Mouse (Mus musculus) forebrain, embryonic 14.5 days (tissue): ENCODE data around the gene Pgd. TPM values are rescaled to one million over a fixed set of nuclear protein-coding genes. Genes with fewer than 3 reads are reported as not detected.
"Not testable (repeated sequence)": the region's sequence is repeated elsewhere in the genome, so short reads cannot be mapped to it uniquely, and the experiment has no call there.

Experiments used
- ATAC-seq: fragments of 200-750 bp; cut with Nextera tagmentation; 2 replicates; pipeline ENCODE4 v1.8.0; 2017; ENCODE audit warnings: mild to moderate bottlenecking, moderate library complexity
- DNase-seq: peaks from one replicate; pipeline ENCODE4 v3.0.0-alpha.2; 2015; ENCODE audit warnings: low spot score
- H3K27ac ChIP-seq: fragments of 300-500 bp; sonication (generic); 2 replicates; pipeline ENCODE4 v1.5.1; 2014; ENCODE audit warnings: low read depth, mild to moderate bottlenecking, control low read depth, low read length, moderate library complexity
- H3K27me3 ChIP-seq: fragments of 300-500 bp; sonication (generic); replicated peaks from 2 replicates; pipeline ENCODE4 v1.6.1; 2014; ENCODE audit warnings: low read length, control low read depth, mixed read lengths; ENCODE audit not compliant: control insufficient read depth, insufficient read depth
- H3K36me3 ChIP-seq: fragments of 300-500 bp; sonication (generic); 2 replicates; pipeline ENCODE4 v1.6.1; 2014; ENCODE audit warnings: low read length, control low read depth; ENCODE audit not compliant: control insufficient read depth, insufficient read depth
- H3K4me1 ChIP-seq: fragments of 300-500 bp; sonication (generic); 2 replicates; pipeline ENCODE4 v1.6.1; 2014; ENCODE audit warnings: antibody characterized with exemption, low read length, control low read depth; ENCODE audit not compliant: control insufficient read depth, insufficient read depth
- H3K4me2 ChIP-seq: fragments of 300-500 bp; sonication (generic); 2 replicates; pipeline ENCODE4 v1.6.1; 2014; ENCODE audit warnings: mild to moderate bottlenecking, control low read depth, low read length
- H3K4me3 ChIP-seq: fragments of 300-500 bp; sonication (generic); 2 replicates; pipeline ENCODE4 v1.5.1; 2014; ENCODE audit warnings: low read depth, low read length, control low read depth
- H3K9ac ChIP-seq: fragments of 300-500 bp; sonication (generic); 2 replicates; pipeline ENCODE4 v1.6.1; 2014; ENCODE audit warnings: mild to moderate bottlenecking, low read length, control low read depth, moderate library complexity
- H3K9me3 ChIP-seq: fragments of 300-500 bp; sonication (generic); replicated peaks from 2 replicates; pipeline ENCODE4 v1.6.1; 2016; ENCODE audit warnings: low read length, control low read depth, mixed read lengths; ENCODE audit not compliant: control insufficient read depth
- WGBS: fragments of 180-500 bp; shearing (Covaris S2); extraction: QIAGEN DNeasy Blood & Tissue Kit; methylation state at CpG from one replicate; pipeline ENCODE4 v1.1.7; 2014; 5-methylcytosine and 5-hydroxymethylcytosine counted together
- polyA plus RNA-seq: library from polyadenylated mRNA; unstranded; fragments of >200 nt; fragmentation: Nextera tagmentation; extraction: Ambion mirVana; gene quantifications from 2 replicates; pipeline ENCODE4 v1.2.1, GENCODE M21; 2014

The Pgd gene
- polyA plus RNA-seq, 1 experiment from 2014 or later = 48.1 TPM

DNA sequence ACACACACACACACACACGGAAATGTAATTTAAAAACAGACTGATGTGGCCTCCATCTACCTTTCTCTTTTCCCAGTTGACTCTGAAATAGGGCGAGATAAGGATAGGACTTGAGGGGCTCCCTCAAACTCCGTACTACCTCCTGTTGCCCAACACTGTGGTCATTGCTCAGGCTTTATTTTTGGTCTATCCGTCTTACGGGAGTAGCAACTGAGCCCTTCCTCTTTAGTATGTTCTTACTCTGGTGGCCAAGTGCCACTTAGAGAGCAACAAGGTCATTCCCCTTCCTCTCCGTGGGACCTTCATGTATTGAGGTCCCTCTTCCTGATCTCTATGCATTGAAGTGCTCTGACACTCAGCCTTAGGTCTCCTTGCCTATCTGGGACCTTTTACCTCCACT is 7.1 kb upstream of the Pgd start:
- H3K36me3 ChIP-seq = peaks cover 31% of the 10 kb centered on the region
- no peak for ATAC-seq
- no peak overlapping the region for H3K27ac ChIP-seq
- no peak overlapping the region for H3K4me2 ChIP-seq
- WGBS = 91% methylated on average over 6 of the region's 6 CpGs
- H3K4me1 ChIP-seq = no peaks in the 10 kb centered on the region
- H3K27me3 ChIP-seq = no peaks in the 10 kb centered on the region
- H3K9me3 ChIP-seq = no peaks in the 10 kb centered on the region
- H3K4me3 ChIP-seq = no peak overlapping the region
- DNase-seq = no peak
- no peak overlapping the region for H3K9ac ChIP-seq

DNA sequence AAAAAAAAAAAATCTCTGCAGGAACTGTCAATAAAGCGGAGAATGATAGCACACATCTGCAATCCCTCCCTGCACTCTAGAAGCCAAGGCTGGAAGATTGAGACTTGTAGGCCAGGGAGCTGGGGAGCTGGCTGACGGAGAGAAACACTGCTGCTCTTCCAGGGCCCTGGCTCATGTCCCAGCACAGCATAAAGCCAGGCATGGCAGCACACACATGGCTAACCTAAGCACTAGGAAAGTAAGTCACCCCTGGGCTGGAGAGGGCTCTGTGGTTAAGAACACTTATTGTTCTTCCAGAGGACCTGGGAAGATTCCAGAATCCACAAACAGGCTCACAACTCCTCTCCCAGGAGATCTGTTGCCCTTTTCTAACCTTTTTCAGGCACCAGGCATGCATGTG is 6.1 kb upstream of the Pgd start:
- H3K9me3 ChIP-seq = no peaks in the 10 kb centered on the region
- H3K4me3 ChIP-seq = no peak overlapping the region
- no peak overlapping the region for H3K9ac ChIP-seq
- 64% methylated on average over 2 of the region's 2 CpGs for WGBS
- H3K27me3 ChIP-seq = no peaks in the 10 kb centered on the region
- peak overlapping the region; percentile 44; the same call in 1 of the 2 replicates for H3K27ac ChIP-seq
- DNase-seq = peak; percentile 37
- H3K4me1 ChIP-seq = no peaks in the 10 kb centered on the region
- H3K36me3 ChIP-seq = peaks cover 23% of the 10 kb centered on the region
- ATAC-seq = no peak
- H3K4me2 ChIP-seq = no peak overlapping the region

DNA sequence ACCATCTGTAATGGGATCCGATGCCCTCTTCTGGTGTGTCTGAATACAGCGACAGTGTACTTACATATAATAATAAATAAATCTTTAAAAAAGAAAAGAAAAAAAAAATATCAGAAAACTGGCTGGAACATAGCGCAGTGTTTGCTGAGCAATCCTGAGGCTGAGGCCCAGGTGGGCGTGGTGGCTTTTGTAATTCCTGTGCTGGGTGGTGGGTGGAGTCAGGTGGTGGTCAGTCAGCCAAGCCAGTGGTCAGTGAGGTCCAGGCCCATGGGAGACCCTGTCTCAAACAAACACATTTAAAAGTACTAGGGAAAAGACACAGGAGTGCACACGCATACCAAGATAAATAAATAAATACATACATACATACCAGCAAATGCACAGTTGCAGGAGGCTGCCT is 5.5 kb upstream of the Pgd start:
- H3K36me3 ChIP-seq = peaks cover 19% of the 10 kb centered on the region
- 91% methylated on average over 5 of the region's 5 CpGs for WGBS
- H3K4me3 ChIP-seq = no peak overlapping the region
- DNase-seq (no peak), ATAC-seq (no peak)
- H3K27ac ChIP-seq = peak overlapping the region; percentile 44; the same call in 1 of the 2 replicates
- no peaks in the 10 kb centered on the region for H3K9me3 ChIP-seq
- H3K4me1 ChIP-seq = no peaks in the 10 kb centered on the region
- no peaks in the 10 kb centered on the region for H3K27me3 ChIP-seq
- H3K4me2 ChIP-seq = no peak overlapping the region
- H3K9ac ChIP-seq = no peak overlapping the region

DNA sequence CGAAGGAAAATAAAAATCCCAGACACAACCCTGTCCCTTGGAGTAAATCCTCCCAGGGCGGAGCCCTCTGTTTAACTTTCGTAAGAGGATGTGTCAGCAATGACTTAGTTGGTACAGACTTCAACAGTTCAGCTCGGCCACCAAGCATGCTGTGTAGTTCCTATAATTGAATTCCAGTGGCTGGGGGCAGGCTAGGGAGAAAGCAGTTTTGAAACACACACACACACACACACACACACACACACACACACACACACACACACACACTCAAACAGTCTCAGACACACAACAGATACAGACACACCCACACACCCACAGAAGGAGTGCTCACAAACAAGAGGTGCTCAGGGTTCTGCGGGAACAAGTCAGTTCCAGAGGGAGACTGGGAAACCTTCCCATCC is 5.0 kb upstream of the Pgd start:
- WGBS = 80% methylated on average over 5 of the region's 5 CpGs
- DNase-seq (no peak), ATAC-seq (no peak)
- no peaks in the 10 kb centered on the region for H3K4me1 ChIP-seq
- no peak overlapping the region for H3K27ac ChIP-seq
- H3K9ac ChIP-seq = no peak overlapping the region
- H3K4me3 ChIP-seq = no peak overlapping the region
- no peak overlapping the region for H3K4me2 ChIP-seq
- no peaks in the 10 kb centered on the region for H3K27me3 ChIP-seq
- H3K9me3 ChIP-seq = no peaks in the 10 kb centered on the region
- H3K36me3 ChIP-seq = peaks cover 14% of the 10 kb centered on the region

DNA sequence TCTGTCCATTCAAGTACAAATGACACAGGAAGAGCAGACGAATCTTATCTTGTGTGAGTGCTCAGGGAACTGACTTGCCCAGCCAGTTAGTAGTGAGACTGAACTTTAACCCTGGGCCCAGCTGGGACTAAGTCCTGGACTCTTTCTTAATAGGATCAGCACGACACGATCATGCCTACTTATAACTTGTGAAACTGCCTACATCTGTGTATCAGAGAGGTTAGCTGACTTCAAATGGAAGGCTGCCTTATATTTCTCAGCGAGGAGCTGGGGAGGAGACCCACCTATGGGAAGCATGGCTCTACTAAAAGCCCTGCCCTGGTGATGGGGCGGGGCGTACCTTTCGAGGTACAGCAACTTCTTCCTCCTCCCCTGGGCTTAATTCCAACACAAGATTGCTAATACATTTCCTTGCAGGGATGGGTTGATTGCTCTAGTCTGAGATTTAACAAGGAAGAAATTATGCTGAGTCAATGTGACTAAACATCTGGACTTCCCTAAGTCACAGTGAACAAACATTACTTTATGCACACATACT is 3.9 kb upstream of the Pgd start:
- DNase-seq (no peak), ATAC-seq (no peak)
- peaks cover 9% of the 10 kb centered on the region for H3K36me3 ChIP-seq
- H3K4me3 ChIP-seq = no peak overlapping the region
- 76% methylated on average over 7 of the region's 7 CpGs for WGBS
- no peaks in the 10 kb centered on the region for H3K4me1 ChIP-seq
- no peaks in the 10 kb centered on the region for H3K9me3 ChIP-seq
- H3K27ac ChIP-seq = no peak overlapping the region
- no peaks in the 10 kb centered on the region for H3K27me3 ChIP-seq
- H3K9ac ChIP-seq = no peak overlapping the region
- H3K4me2 ChIP-seq = no peak overlapping the region

DNA sequence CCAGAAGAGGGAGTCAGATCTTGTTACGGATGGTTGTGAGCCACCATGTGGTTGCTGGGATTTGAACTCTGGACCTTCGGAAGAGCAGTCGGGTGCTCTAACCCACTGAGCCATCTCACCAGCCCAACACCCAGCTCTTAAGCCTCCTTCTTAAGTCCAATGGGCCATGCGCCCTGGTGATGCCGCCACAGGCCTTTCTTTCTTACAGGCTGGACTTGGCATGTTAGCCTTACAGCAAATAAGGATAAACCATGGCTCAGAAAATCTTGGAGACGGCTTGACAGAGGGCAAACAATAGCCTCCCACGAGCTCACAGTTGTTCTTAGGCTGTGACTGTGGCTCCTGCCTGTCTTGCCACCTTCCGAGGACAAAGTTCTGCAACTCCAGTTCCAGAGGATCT is 3.4 kb upstream of the Pgd start:
- H3K4me2 ChIP-seq, H3K27ac ChIP-seq, H3K27me3 ChIP-seq, H3K36me3 ChIP-seq, H3K9me3 ChIP-seq, DNase-seq, H3K4me1 ChIP-seq, H3K9ac ChIP-seq, H3K4me3 ChIP-seq, ATAC-seq: not testable (repeated sequence)
- WGBS = 76% methylated on average over 7 of the region's 8 CpGs

DNA sequence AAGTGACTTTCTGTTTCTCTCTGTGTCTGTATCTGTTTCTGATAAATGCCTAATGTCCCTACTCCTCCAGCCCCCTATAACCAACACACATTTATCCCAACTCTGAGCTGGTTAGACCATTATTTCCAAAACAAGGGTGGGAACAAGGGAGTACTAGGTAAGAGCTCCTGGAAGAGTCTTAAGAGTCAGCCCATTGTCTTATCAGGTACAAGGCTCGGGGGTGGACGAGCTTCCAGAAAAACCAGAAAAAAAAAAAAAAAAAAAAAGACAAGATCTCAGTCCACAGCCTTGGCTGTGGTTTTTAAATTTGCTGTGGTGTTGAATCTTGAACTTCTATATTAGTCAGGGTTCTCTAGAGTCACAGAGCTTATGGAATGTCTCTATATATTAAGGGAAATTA is 1.4 kb upstream of the Pgd start:
- H3K27me3 ChIP-seq = no peaks in the 10 kb centered on the region
- DNase-seq (no peak), ATAC-seq (no peak)
- no peak overlapping the region for H3K27ac ChIP-seq
- no peaks in the 10 kb centered on the region for H3K9me3 ChIP-seq
- H3K36me3 ChIP-seq = 0 out of 2 replicates have a peak, but pooled peaks cover 17% of the 10 kb centered on the region
- 71% methylated on average over 2 of the region's 2 CpGs for WGBS
- H3K9ac ChIP-seq = no peak overlapping the region
- H3K4me3 ChIP-seq = no peak overlapping the region
- no peak overlapping the region for H3K4me2 ChIP-seq
- H3K4me1 ChIP-seq = no peaks in the 10 kb centered on the region

DNA sequence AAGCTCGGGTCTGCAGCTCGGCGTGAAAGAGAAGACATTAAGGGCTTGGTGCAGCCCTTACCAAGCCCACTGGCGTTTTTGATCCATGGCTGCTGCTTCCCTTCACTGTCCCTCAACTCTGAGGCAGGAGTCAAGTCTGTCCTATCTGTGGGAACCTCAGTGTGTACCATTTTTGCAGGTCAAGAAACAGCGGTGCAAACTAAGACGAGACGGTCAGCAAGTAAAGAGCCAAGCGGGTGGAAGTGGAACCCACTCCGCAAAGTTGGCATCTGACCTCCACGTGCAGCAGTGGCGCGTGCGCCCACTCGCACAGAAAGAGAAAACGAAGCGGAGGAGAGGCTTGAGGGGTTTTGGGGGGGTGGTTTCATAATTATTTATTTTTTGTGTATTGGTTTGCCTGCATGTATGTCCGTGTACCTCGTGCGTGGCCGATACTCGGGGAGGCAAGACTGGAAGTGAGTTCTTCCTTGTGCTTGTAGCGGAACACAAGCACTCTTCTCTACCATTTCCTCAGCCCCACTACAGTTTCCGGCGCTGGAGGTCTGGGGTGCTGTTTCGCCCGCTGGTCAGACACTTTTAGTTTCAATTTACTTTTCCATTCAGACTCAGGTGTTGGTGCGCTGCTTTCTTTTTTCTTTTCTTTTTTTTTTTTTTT is 513 bp upstream of the Pgd start:
- H3K4me1 ChIP-seq = no peaks in the 10 kb centered on the region
- H3K36me3 ChIP-seq = 0 out of 2 replicates have a peak, but pooled peaks cover 20% of the 10 kb centered on the region
- H3K4me3 ChIP-seq = peak overlapping the region; percentile 90
- H3K27me3 ChIP-seq = no peaks in the 10 kb centered on the region
- H3K9me3 ChIP-seq = no peaks in the 10 kb centered on the region
- H3K27ac ChIP-seq = no peak overlapping the region
- ATAC-seq = peak; percentile 66
- peak overlapping the region; percentile 88 for H3K9ac ChIP-seq
- WGBS = under 1% methylated on average over 27 of the region's 27 CpGs
- peak; percentile 33 for DNase-seq
- H3K4me2 ChIP-seq = peak overlapping the region; percentile 79

DNA sequence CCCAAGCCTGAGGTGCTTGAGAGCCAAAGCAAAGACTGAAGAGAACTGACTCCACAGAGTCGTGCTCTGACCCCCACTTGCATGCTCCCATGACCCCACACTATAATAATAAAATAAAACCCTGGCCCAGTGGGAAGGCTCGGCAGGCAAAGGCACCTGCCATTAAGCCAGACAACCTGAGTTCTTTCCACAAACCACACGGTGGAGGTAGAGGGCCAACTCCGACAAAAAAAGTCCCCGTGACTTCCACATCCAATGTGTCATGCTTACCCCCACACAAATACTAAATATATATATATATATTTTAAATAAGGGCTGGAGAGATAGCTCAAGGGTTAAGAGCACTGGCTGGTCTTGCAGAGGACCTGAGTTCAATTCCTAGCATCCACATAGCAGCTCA is 2.4 kb downstream of the Pgd start:
- H3K36me3 ChIP-seq = peaks cover 46% of the 10 kb centered on the region
- H3K9ac ChIP-seq = no peak overlapping the region
- H3K4me1 ChIP-seq = no peaks in the 10 kb centered on the region
- no peak overlapping the region for H3K4me2 ChIP-seq
- DNase-seq (no peak), ATAC-seq (no peak)
- H3K9me3 ChIP-seq = no peaks in the 10 kb centered on the region
- H3K4me3 ChIP-seq = no peak overlapping the region
- H3K27ac ChIP-seq = no peak overlapping the region
- WGBS = 68% methylated on average over 5 of the region's 5 CpGs
- H3K27me3 ChIP-seq = no peaks in the 10 kb centered on the region
